14 mouse cellular contexts compared by ENCODE assay signal in genomic region chr3:65832398-65832797, GRCm38 (mm10).
"Had no signal": no experiment of that assay in that cellular context is flagged by ENCODE, and none has a peak within 500 bp of the region (broad histone marks: within the 10 kb centered on the region; RNA-seq: fewer than 3 reads in every experiment).

No protein-coding gene starts in this region.

- ATAC-seq: liver, embryonic 12.5 days had no signal

- H3K4me2 ChIP-seq: limb, embryonic 15.5 days; liver, embryonic 12.5 days; neural tube, embryonic 15.5 days had no signal

- H3K27ac ChIP-seq: kidney, postnatal 0 days; layer of hippocampus, adult 2 months; limb, embryonic 15.5 days; liver, embryonic 12.5 days; neural tube, embryonic 15.5 days; stomach, postnatal 0 days had no signal

- H3K4me3 ChIP-seq: layer of hippocampus, adult 2 months; limb, embryonic 15.5 days; liver, embryonic 12.5 days; myocyte; neural tube, embryonic 15.5 days had no signal

- H3K4me1 ChIP-seq: liver, embryonic 12.5 days had no signal

- H3K9me3 ChIP-seq: limb, embryonic 15.5 days; liver, embryonic 12.5 days; neural tube, embryonic 15.5 days had no signal

- H3K27me3 ChIP-seq: liver, embryonic 12.5 days; neural tube, embryonic 15.5 days had no signal

- H3K36me3 ChIP-seq: limb, embryonic 15.5 days; liver, embryonic 12.5 days; neural tube, embryonic 15.5 days had no signal

- H3K9ac ChIP-seq: limb, embryonic 15.5 days; liver, embryonic 12.5 days; neural tube, embryonic 15.5 days had no signal

- DNase-seq: kidney, adult 11 months; kidney, adult 9 months; kidney, postnatal 4 days; left cerebral cortex, postnatal 4 days; midbrain, embryonic 14.5 days; right cerebral cortex, adult 18-20 months; right cerebral cortex, postnatal 25 days had no signal
